Mouse (Mus musculus) urinary bladder, postnatal 0 days (tissue): Measurements from ENCODE around the gene Mup15. TPM values are rescaled to one million over a fixed set of nuclear protein-coding genes. Genes with fewer than 3 reads are reported as not detected.

Experiments used
- polyA plus RNA-seq: library from polyadenylated mRNA; unstranded; fragments of >200 nt; fragmentation: Nextera tagmentation; extraction: Ambion mirVana; gene quantifications from 2 replicates; pipeline ENCODE4 v1.2.1, GENCODE M21; 2015

The Mup15 gene
- polyA plus RNA-seq, result not detected in 2 replicates

DNA sequence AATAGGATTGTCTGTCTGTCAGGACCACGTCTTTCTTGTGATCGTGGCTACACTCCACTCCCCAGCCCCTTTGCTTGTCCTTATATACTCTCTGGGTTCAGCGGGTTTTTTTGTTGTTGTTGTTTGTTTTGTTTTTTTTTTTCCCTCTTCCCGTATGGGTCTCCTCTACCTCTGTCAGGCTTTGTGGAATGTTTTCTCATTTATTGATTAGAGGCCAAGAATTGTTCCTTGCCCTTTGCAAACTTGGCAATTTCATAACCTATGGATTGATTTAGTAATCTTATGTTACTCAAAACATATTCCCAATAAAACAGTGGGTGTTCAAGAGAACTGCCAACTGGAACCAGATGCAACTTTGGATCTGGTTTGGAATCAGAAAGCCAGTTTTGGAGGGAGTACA is at the start of gene Mup15:
Gene Mup15, minus strand, starts transcription at position 101 of the 400 bp plus-strand sequence.

Other genes with a start within 250 kb of the Mup15 start
- gene Mup13, start 211.5 kb downstream of the Mup15 start, polyA plus RNA-seq, result not detected in 2 replicates
- gene Mup14, start 135.7 kb downstream of the Mup15 start, polyA plus RNA-seq, result 0.23 TPM in 1 of 2 replicates, not detected in the other
- not detected in 2 replicates for gene Mup16, start 79.8 kb upstream of the Mup15 start, polyA plus RNA-seq
- not detected in 2 replicates for gene Mup17, start 156.1 kb upstream of the Mup15 start, polyA plus RNA-seq
- gene Mup18, start 234.4 kb upstream of the Mup15 start, polyA plus RNA-seq, result not detected in 2 replicates